Mouse (Mus musculus) gastrocnemius, adult 2 months (tissue): ENCODE measurements around the gene Nfkbil1. TPM values are rescaled to one million over a fixed set of nuclear protein-coding genes. Genes with fewer than 3 reads are reported as not detected.
"Not testable (repeated sequence)": the region's sequence is repeated elsewhere in the genome, so short reads cannot be mapped to it uniquely, and the experiment has no call there.

ENCODE experiments used
- DNase-seq: peaks from one replicate; pipeline ENCODE4 v3.0.0; 2022
- H3K27ac ChIP-seq: fragments of 200-600 bp; 2 replicates; pipeline ENCODE4 v1.8.1; 2022; ENCODE audit warnings: mild to moderate bottlenecking
- H3K4me3 ChIP-seq: fragments of 200-600 bp; 2 replicates; pipeline ENCODE4 v1.8.1; 2022; ENCODE audit warnings: mild to moderate bottlenecking, moderate library complexity
- CTCF ChIP-seq: fragments of 200-600 bp; IDR thresholded peaks from 2 replicates; pipeline ENCODE4 v1.8.1; 2022; ENCODE audit warnings: antibody characterized with exemption, mild to moderate bottlenecking, moderate library complexity
- intact Hi-C: fragments of 180-260 bp; cut with DNase I; formaldehyde crosslinking; loops from one replicate; pipeline ENCODE4 v1.15.1; 2025
- total RNA-seq, 2 experiments: library from RNA; stranded (reverse); gene quantifications; 2 replicates each; pipeline ENCODE4 v1.2.3; 2021

Gene Nfkbil1
- total RNA-seq, 2 experiments from 2014 or later: 7.0 to 7.8 TPM

DNA sequence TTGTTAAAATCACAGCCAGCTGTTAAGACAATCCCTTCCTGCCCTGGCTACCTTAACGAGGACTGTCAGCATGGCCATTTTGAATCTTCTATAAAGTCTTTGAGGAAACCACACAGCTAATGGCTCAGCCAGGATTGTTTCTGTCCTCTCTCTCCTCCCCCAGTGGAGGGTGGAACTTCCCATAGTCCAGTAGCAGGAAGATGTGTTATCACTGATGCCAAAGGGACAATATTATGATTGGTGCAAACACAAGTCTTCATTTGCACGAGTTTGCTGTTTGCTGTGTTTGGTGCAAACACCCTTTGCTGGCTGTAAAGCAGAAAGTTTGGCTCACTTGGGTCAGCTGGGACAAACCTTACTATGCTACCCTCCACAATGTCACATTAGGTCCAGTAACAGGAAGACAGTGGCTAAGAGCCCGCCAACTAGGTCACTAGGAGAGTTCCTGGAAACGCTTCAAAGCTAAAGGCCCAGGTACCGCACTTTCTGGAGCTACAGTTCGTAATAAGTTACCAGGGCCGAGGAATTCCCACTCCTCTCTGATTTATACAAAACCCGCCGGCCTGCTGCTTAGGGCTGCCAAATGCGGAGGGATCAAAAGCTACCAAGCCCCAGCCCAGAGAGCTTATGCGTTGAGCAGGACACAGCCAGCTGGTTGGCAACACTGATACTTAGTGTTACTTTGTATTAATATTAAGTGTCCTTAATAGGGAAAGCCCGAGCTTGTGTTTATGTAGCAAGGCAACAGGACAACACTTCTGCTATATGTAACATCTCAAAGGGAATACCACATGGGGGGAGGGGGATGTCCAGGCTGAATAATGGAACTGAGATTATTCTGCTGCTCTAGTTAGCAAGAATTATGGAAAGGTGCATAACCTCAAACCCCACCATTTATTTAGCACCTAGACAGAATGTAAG lies 5.1 kb upstream of the Nfkbil1 start:
- intact Hi-C loops: loop anchor here (5.0 kb wide), 1 partner anchor 343 kb away; the partner anchor contains the start of genes C2 and Ehmt2
- peak overlapping the region; percentile 98 for H3K4me3 ChIP-seq
- TF ChIP-seq CTCF: no peak
- H3K27ac ChIP-seq: peak overlapping the region; percentile 98
- DNase-seq: no peak

DNA sequence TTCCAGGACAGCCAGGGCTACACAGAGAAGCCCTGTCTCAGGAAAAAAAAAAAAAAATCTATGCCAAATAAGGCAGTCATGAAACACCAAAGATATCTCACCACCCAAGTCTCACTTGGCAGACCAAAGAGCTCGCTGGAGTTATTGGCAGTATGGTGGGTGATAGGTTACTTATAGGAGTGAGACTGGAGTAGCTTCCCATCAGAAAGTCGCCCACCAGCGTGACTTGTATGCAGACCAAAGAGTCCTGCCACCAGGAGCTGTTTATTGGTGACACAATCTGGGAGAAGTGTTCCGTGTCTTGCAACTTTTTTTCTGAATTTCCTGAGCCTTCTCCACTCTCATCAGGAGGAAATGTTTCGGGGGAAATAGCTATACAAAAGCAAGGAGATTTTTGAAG lies 4.1 kb upstream of the Nfkbil1 start:
- Histone ChIP-seq H3K4me3 (no peak overlapping the region), H3K27ac (peak overlapping the region; percentile 98)
- TF ChIP-seq CTCF: no peak
- DNase-seq: no peak
- intact Hi-C loops: loop anchor here (5.0 to 10.0 kb wide), 3 partner anchors 112 to 342 kb away; partner anchors contain the start of genes C2, D17H6S53E, Ehmt2 and Sapcd1

DNA sequence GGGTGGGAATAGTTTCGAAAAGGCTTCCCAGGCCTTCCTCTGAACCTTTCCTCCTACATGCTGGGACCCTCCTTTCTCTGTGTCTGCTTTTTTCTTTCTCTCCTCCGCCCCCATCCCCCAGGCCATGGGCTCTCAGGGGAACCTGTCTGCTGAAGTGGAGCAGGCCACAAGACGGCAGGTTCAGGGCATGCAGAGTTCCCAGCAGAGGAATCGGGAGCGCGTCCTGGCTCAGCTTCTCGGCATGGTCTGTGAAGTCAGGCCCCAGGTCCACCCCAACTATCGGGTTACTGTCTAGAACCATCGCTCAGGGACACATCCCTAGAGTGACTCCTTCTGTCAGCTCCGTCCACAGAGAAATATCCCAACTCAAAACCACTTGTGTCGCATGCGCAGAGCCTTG lies 1.9 kb upstream of the Nfkbil1 start:
- intact Hi-C loops: loop anchor here (5.0 to 10.0 kb wide), 2 partner anchors 110 to 213 kb away; partner anchors contain the start of genes D17H6S53E and Sapcd1
- H3K27ac ChIP-seq: no peak overlapping the region
- H3K4me3 ChIP-seq: no peak overlapping the region
- no peak for TF ChIP-seq CTCF
- DNase-seq: no peak

DNA sequence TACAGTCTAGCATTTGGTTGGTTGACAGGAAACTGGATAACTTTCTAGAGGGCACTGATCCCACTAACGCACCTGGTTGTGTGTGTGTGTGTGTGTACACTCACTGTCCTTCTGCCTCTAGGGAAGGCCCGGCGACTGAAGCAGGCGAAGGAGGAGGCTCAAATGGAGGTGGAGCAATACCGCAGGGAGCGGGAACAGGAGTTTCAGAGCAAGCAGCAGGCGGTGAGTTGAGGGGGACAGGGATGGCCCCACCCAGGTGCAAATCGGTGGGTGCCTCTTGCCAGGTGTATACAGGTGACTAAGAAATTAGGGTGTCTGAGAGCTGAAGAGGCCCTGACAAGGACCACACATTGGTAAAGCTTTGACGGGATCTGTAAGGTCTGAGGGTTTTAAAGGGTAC lies 1.4 kb upstream of the Nfkbil1 start:
- Histone ChIP-seq H3K27ac (no peak overlapping the region), H3K4me3 (no peak overlapping the region)
- no peak for DNase-seq
- intact Hi-C loops: loop anchor here (5.0 to 10.0 kb wide), 2 partner anchors 110 to 212 kb away; partner anchors contain the start of genes D17H6S53E and Sapcd1
- no peak for TF ChIP-seq CTCF

DNA sequence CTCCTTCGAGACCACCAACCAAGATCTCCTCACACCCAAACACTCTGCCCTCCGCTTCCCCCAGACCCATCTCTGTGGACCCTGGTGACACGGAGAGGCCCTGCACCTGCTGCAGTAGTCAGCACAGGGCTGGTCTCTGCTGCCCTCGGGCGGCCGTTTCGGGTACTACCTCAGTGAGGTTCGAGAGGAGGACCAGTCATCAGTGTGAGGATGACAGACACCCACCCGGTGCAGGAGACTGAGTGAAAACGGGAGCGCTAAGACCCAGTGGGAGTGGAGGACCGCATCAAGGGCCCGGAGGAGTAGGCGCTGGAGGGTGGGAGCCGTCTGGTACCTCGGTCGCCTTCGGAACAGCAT lies 776 bp upstream of the Nfkbil1 start:
- peak; percentile 96 for DNase-seq
- Histone ChIP-seq H3K27ac (peak overlapping the region; percentile 95), H3K4me3 (peak overlapping the region; percentile 80)
- TF ChIP-seq CTCF: no peak; the same call in 1 of the 2 replicates
- intact Hi-C loops: loop anchor here (5.0 to 10.0 kb wide), 2 partner anchors 109 to 212 kb away; partner anchors contain the start of genes D17H6S53E and Sapcd1

DNA sequence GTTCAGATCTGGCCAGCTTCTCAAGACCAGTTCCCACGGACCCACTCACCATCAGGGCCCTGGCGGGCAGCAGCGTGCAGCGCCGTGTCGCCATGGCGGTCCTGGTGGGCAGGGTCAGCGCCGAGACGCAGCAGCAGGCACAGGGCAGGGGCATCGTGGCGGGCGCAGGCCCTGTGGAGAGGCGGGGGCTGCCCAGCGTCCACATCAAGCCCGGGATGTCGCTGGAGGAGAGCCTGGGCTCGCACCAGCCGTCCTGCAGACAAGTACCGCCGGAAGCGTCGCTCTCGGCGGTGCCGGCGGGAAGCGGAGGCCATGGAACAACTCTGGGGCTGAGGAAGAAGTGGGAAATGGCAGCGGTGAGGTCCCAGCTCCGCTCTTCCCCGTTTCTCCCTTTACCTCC lies 689 bp downstream of the Nfkbil1 start:
- H3K4me3 ChIP-seq: peak overlapping the region; percentile 80

DNA sequence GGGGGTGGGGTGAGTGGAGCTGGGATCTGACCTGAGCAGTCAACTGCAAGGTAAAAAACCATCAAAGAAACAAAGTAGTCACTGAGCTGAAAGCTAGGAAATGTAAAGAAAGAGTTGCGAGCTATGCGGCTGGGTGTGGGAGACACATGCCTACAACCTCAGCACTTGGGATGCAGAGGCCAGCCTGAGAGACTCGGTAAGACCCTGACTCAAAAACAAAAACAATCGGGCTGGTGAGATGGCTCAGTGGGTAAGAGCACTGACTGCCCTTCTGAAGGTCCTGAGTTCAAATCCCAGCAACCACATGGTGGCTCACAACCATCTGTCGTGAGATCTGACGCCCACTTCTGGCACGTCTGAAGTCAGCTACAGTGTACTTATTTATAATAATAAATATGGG lies 1.5 kb downstream of the Nfkbil1 start:
- intact Hi-C loops: loop anchor here (5.0 to 10.0 kb wide), 2 partner anchors 37 to 209 kb away; partner anchors contain the start of gene Sapcd1
- not testable (repeated sequence) for DNase-seq
- H3K4me3 ChIP-seq: peak overlapping the region; percentile 80
- peak overlapping the region; percentile 95 for H3K27ac ChIP-seq

More for the DNA sequence above, 689 bp downstream of the Nfkbil1 start:
- no peak for TF ChIP-seq CTCF
- intact Hi-C loops: loop anchor here (5.0 to 10.0 kb wide), 3 partner anchors 38 to 210 kb away; partner anchors contain the start of genes D17H6S53E and Sapcd1
- H3K27ac ChIP-seq: peak overlapping the region; percentile 95
- peak; percentile 55 for DNase-seq

DNA sequence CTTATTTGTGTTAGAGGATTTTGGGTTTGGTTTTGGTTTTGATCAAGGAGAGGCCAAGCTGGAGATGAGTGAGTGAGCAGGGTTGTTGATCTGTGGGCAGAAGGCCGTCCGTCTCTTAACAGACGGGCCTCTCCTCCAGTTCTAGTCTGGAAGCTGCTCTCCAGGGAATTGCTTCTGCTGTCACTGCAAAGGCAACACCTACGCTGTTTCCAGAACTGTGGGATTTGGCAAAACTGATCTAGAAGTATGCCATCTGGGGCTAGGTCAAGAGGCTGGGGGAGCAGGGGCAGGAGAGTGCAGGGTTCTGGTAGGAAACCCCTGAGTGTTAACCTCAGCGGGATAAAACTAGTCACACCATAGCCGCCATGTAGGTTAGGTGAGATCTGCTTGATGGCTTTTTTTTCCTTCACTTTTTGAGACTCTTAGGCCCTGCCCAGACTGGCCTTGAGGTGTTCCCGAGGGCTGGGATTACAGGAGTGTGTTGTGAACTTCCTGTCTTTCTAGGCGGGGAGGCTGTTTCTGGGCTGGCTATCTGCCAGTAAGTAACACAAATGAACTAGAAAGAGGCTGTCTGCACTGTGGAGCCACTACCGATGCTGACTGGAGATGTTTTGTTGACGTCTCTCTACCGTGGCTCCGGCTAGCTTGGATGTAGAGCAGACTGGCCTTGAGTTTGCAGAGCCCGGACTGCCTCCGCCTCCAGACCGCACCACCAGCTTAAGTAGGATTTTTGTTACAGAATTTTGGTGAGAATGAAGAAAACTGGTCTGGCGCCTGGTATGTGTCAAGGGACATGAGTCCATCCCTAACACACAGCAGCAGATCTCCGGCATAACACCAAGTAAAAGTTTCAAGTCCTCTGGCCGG lies 2.2 kb downstream of the Nfkbil1 start, which contains the start of gene Atp6v1g2:
Atp6v1g2 (plus strand) TSS at position 547 of the 867 bp plus-strand sequence.
- no peak for TF ChIP-seq CTCF
- H3K27ac ChIP-seq: peak within 1 kb of the TSS; percentile 95
- peak within 1 kb of the TSS; percentile 80 for H3K4me3 ChIP-seq
- no peak for DNase-seq
- intact Hi-C loops: loop anchor here (2.0 to 10.0 kb wide), 3 partner anchors 36 to 209 kb away; partner anchors contain the start of gene Sapcd1

DNA sequence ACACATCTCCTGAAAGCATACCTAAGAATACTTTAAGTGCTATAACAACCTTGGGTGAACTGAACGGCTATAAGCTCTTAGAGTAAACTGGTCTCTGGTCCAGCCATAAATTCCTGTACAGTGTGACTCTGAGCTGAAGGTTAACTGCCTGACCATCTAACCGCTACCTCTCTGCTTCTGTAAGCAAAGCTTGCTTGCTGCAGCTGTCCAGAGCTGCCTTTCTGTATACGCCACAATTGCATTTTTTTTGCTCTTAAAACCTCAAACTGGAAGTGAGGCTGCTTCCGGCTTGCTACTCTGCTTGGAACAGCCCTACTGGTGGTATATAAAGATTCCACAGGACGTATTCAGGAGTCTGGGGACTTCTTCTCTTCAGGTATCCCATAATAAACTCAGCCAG lies 2.9 kb downstream of the Nfkbil1 start:
- TF ChIP-seq CTCF: no peak
- Histone ChIP-seq H3K27ac (peak overlapping the region; percentile 95), H3K4me3 (no peak overlapping the region)
- intact Hi-C loops: loop anchor here (1.0 to 10.0 kb wide), 4 partner anchors 35 to 208 kb away; partner anchors contain the start of gene Sapcd1
- no peak for DNase-seq

DNA sequence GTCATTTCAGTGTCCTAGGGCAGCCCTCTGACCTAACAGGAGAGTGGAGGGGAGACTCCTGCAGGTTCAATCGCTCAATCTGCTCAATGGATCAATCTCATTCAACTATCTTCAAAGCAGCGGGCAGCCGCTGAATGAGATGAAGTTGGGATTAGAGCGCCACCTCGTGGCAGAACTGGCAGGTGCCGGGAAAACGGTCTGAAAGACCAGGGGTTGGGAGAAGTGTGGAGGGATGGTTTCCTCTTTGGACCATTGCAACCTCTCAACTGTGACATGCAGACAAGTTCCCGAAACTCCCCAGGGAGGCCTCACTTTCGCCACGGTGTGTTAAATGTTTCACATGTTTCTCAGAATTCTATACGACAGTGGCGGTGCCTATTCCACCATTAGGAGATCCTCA lies 3.5 kb downstream of the Nfkbil1 start:
- Histone ChIP-seq H3K27ac (no peak overlapping the region), H3K4me3 (no peak overlapping the region)
- TF ChIP-seq CTCF: peak; percentile 97
- intact Hi-C loops: loop anchor here (1.0 to 10.0 kb wide), 4 partner anchors 35 to 207 kb away; partner anchors contain the start of gene Sapcd1
- peak; percentile 87 for DNase-seq

DNA sequence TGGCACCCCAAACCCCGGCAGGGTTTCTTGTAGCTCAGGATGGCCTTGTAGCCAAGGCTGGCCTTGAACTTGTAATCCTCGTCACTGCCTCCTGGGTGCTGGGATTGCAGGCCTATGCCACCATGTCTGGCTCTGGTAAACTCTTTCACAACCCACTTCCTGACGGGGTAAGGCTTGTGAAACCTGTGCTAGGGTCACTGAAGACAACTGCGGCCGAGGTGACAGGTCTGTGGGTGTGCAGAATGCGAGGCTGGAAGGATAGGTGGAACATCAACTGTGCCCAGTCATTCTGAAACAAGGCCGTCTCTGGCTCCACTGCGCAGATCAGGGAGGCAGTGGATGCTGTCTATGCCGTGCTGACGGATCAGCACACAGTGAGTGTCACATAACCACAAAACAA lies 4.6 kb downstream of the Nfkbil1 start:
- no peak for TF ChIP-seq CTCF

DNA sequence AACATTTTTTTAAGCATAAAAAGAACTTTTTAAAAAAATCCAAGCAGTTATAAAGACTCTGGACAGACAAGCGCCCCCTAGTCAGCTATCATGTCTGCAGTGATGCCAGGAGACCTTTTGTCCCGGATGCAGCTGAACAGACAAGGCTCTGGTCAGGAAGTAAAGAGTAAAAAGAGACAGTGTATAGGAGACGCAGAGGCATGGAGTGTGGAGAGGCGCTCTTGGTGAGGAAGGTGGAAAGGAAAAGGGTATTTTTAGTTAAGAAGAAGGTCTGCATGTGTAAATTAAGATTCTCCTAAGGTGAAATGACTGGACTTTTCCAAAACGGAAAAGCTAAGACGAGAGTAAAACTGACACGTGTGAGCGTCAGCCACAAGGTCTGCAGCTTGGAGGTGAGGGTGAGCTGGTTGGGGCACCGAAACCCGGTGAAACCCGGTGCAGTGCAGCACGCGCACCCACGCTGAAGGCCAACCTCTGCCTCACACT lies 9.0 kb downstream of the Nfkbil1 start:
- no peak overlapping the region for H3K27ac ChIP-seq
- 0 out of 2 replicates have a peak, but pooled peaks have one; percentile 8 for TF ChIP-seq CTCF
- no peak overlapping the region for H3K4me3 ChIP-seq
- intact Hi-C loops: no loop called here
- DNase-seq: no peak

More for the DNA sequence above, 4.6 kb downstream of the Nfkbil1 start:
- H3K4me3 ChIP-seq: no peak overlapping the region
- DNase-seq: no peak
- no peak overlapping the region for H3K27ac ChIP-seq
- intact Hi-C loops: loop anchor here (5.0 to 10.0 kb wide), 2 partner anchors 34 to 206 kb away; partner anchors contain the start of gene Sapcd1
